Mouse (Mus musculus) ES-E14 (cell line): Measurements from ENCODE around the gene Tmem184b. TPM values are rescaled to one million over a fixed set of nuclear protein-coding genes. Genes with fewer than 3 reads are reported as not detected.

Source experiments
- DNase-seq: peaks from one replicate; pipeline ENCODE4 v3.0.0-alpha.2; 2013; ENCODE audit warnings: low read depth, low spot score
- H3K27ac ChIP-seq: 2 replicates; pipeline ENCODE4 v1.5.1; 2012; ENCODE audit warnings: low read depth, mild to moderate bottlenecking, low read length, moderate library complexity, mixed read lengths; ENCODE audit not compliant: poor library complexity, insufficient read depth, severe bottlenecking
- H3K36me3 ChIP-seq: 2 replicates; pipeline ENCODE4 v1.6.1; 2012; ENCODE audit warnings: mild to moderate bottlenecking, low read length, moderate library complexity, mixed read lengths; ENCODE audit not compliant: control insufficient read depth, poor library complexity, insufficient read depth, severe bottlenecking
- H3K4me1 ChIP-seq, 2 experiments: fragments of 150-350 bp in 1 of 2; sonication (generic) in 1 of 2; 2 replicates each; pipeline ENCODE4 v1.6.1; 2012; ENCODE audit warnings: low read length in 2 of 2, mild to moderate bottlenecking in 1 of 2, mixed read lengths in 1 of 2; ENCODE audit not compliant: control insufficient read depth in 2 of 2, insufficient read depth in 2 of 2, poor library complexity in 1 of 2
- H3K4me3 ChIP-seq, 2 experiments: fragments of 150-350 bp in 1 of 2; sonication (generic) in 1 of 2; 2 replicates each; pipeline ENCODE4 v1.5.1; 2012; ENCODE audit warnings: low read length in 2 of 2, low read depth in 1 of 2, mild to moderate bottlenecking in 1 of 2, mixed read lengths in 1 of 2; ENCODE audit not compliant: insufficient read depth in 1 of 2, poor library complexity in 1 of 2, severe bottlenecking in 1 of 2
- H3K9ac ChIP-seq: 2 replicates; pipeline ENCODE4 v1.6.1; 2012; ENCODE audit warnings: low read depth, mild to moderate bottlenecking, low read length, mixed read lengths; ENCODE audit not compliant: poor library complexity, insufficient read depth, severe bottlenecking
- H3K9me3 ChIP-seq: fragments of 150-350 bp; sonication (generic); 2 replicates; pipeline ENCODE4 v1.6.1; 2012; ENCODE audit warnings: low read depth, mild to moderate bottlenecking, low read length; ENCODE audit not compliant: control insufficient read depth, insufficient read depth
- CHD2 ChIP-seq: IDR thresholded peaks from 2 replicates; pipeline ENCODE4 v1.6.1; 2014; ENCODE audit warnings: mild to moderate bottlenecking, low read depth, low read length, inconsistent platforms
- HCFC1 ChIP-seq: IDR thresholded peaks from 2 replicates; pipeline ENCODE4 v1.6.1; 2012; ENCODE audit warnings: low read length, inconsistent platforms, borderline replicate concordance; ENCODE audit not compliant: insufficient read depth
- MAFK ChIP-seq: IDR thresholded peaks from 2 replicates; pipeline ENCODE4 v1.6.1; 2014; ENCODE audit warnings: mild to moderate bottlenecking, low read depth, low read length, inconsistent platforms; ENCODE audit not compliant: insufficient read depth
- ZC3H11A ChIP-seq: IDR thresholded peaks from 2 replicates; pipeline ENCODE4 v1.6.1; 2012; ENCODE audit warnings: low read depth, mild to moderate bottlenecking, inconsistent platforms, low read length, borderline replicate concordance
- ZNF384 ChIP-seq: IDR thresholded peaks from 2 replicates; pipeline ENCODE4 v1.6.1; 2012; ENCODE audit warnings: low read depth, low read length, inconsistent platforms
- in situ Hi-C, 2 experiments: fragments of 600-800 bp; cut with MboI; formaldehyde crosslinking; loops; one replicate each; pipeline ENCODE4 v1.15.1; 2025; ENCODE audit warnings: low sequenced_read_pairs in 2 of 2, inconsistent platforms in 1 of 2; ENCODE audit not compliant: unreplicated experiment in 2 of 2
- total RNA-seq: library from RNA; depleted of rRNA; stranded (reverse); fragments of 300-350 nt; gene quantifications from 2 replicates; pipeline ENCODE4 v1.2.3, GENCODE M21; 2012

Tmem184b gene
- total RNA-seq, 1 experiment, result 40.6 TPM

DNA sequence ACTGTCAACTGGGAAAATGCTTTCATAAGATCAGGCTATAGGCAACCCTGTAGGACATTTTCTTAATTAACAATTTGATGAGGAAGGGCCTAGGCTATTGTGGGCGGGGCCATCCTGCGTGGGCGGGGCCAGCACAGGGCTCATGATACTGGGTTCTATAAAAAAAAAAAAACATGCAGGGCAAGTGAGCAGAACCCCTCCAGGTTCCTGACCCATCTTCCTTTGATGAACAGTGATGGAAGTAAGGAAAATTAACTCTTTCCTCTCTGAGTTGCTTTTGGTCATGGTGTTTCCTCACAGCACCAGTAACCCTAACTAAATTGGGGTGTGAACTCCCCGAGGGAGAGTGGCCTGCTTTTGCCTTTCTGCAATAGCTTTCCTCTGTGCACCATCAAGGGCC, 25.2 kb upstream of the Tmem184b start:
- Histone ChIP-seq H3K27ac (no peak overlapping the region), H3K4me1 (peaks cover 2 to 16% of the 10 kb centered on the region in 2 experiments; a peak in 3 of 4 replicates), H3K36me3 (peaks cover 46% of the 10 kb centered on the region), H3K9me3 (no peaks in the 10 kb centered on the region), H3K9ac (no peak overlapping the region), H3K4me3 (no peak overlapping the region)
- in situ Hi-C loops, result no loop called here
- TF ChIP-seq MAFK (no peak), ZNF384 (peak; percentile 75)
- no peak for DNase-seq

DNA sequence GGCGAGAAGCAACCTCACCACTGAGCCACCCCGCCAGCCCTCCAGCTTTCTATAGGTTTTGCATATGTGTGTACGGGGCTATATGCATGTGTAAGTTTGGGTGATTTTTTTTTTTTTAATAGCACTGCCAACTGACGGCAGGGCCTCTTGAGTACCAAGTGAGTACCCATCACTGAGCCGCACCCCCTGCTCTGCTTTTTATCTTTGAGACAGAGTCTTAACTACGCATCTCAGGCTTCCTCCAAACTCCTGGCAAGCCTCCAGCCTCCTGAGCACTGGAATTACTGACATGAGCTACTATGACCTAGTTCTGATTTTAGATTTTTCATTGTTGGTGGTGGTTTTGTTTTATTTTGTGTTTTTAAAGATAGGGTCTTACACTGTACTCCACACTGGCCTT, 24.1 kb upstream of the Tmem184b start:
- Histone ChIP-seq H3K36me3 (peaks cover 57% of the 10 kb centered on the region), H3K9me3 (no peaks in the 10 kb centered on the region), H3K4me3 (no peak overlapping the region), H3K9ac (no peak overlapping the region), H3K4me1 (peaks cover 0 to 14% of the 10 kb centered on the region in 2 experiments; a peak in 3 of 4 replicates), H3K27ac (no peak overlapping the region)
- TF ChIP-seq HCFC1 (no peak), MAFK (no peak), ZC3H11A (no peak)
- in situ Hi-C loops, result no loop called here
- no peak for DNase-seq

- Histone ChIP-seq H3K9me3 (no peaks in the 10 kb centered on the region), H3K4me3 (no peak overlapping the region), H3K36me3 (peaks cover 67% of the 10 kb centered on the region), H3K27ac (no peak overlapping the region), H3K4me1 (peaks cover 0 to 16% of the 10 kb centered on the region in 2 experiments; a peak in 2 of 4 replicates), H3K9ac (no peak overlapping the region)
- DNase-seq, result no peak
- in situ Hi-C loops, result no loop called here
- TF ChIP-seq MAFK, result no peak
Observed at GRCm38 (mm10) chr15:79425516-79425915, 22.1 kb upstream of the Tmem184b start.

GRCm38 (mm10) chr15:79424602-79425001, 21.2 kb upstream of the Tmem184b start:
- Histone ChIP-seq H3K4me3 (no peak overlapping the region), H3K9ac (no peak overlapping the region), H3K4me1 (peaks cover 0 to 11% of the 10 kb centered on the region in 2 experiments; a peak in 2 of 4 replicates), H3K27ac (no peak overlapping the region), H3K36me3 (peaks cover 69% of the 10 kb centered on the region), H3K9me3 (no peaks in the 10 kb centered on the region)
- TF ChIP-seq ZNF384 (no peak), HCFC1 (no peak), MAFK (no peak), CHD2 (no peak), ZC3H11A (no peak)
- in situ Hi-C loops, result no loop called here
- DNase-seq, result no peak

DNA sequence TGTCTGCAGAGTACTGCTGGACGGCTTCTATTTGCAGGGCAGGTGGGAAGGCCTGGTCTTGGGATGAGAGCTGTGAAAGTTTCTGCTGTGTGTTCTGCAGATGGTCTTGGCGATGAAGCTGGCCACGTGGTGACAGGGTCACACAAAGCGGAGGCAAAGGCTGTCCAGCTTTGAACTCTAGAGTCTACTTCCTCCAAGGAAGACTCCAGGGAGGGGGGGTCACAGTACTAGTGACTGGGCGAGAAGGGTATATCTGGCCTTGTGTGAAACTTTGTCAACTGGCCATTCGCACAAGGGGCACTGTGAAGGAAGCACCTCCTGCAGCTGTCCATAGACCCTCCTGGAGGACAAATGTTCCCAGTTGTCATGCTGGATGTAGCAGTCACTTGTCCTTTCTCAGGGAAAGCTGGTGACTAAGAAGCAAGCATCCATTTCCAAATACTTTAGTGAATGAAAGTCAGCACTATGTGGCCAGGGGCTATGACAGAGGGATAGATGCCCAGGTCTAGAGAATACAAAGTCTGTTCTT, 19.4 kb upstream of the Tmem184b start:
- Histone ChIP-seq H3K9ac (no peak overlapping the region), H3K9me3 (no peaks in the 10 kb centered on the region), H3K4me1 (peaks cover under 1 to 18% of the 10 kb centered on the region in 2 experiments; a peak in 2 of 4 replicates), H3K27ac (no peak overlapping the region), H3K36me3 (peaks cover 72% of the 10 kb centered on the region), H3K4me3 (no peak overlapping the region)
- DNase-seq, result no peak
- in situ Hi-C loops, result no loop called here
- TF ChIP-seq CHD2, result no peak
- TF ChIP-seq ZC3H11A, result no peak
- TF ChIP-seq MAFK, result no peak
- TF ChIP-seq HCFC1, result no peak
- TF ChIP-seq ZNF384, result no peak
